In genomic region chr15:28758736-28759135, GRCm38 (mm10) we compare ENCODE assay signal across 18 mouse cellular contexts.
"Had no signal": no experiment of that assay in that cellular context is flagged by ENCODE, and none has a peak within 500 bp of the region (broad histone marks: within the 10 kb centered on the region; RNA-seq: fewer than 3 reads in every experiment).

No protein-coding gene starts in this region.

- H3K36me3 ChIP-seq: lung, embryonic 15.5 days; midbrain, embryonic 12.5 days; neural tube, embryonic 12.5 days; stomach, embryonic 15.5 days had no signal

- H3K4me3 ChIP-seq: lung, embryonic 15.5 days; megakaryocyte, embryonic 14.5 days; midbrain, embryonic 12.5 days; neural tube, embryonic 12.5 days; stomach, embryonic 15.5 days had no signal

- H3K27me3 ChIP-seq: lung, embryonic 15.5 days; megakaryocyte, embryonic 14.5 days; midbrain, embryonic 12.5 days; neural tube, embryonic 12.5 days; stomach, embryonic 15.5 days had no signal

- H3K9ac ChIP-seq: liver, postnatal 0 days; lung, embryonic 15.5 days; midbrain, embryonic 12.5 days; neural tube, embryonic 12.5 days; stomach, embryonic 15.5 days had no signal

- H3K4me1 ChIP-seq: lung, embryonic 15.5 days; megakaryocyte, embryonic 14.5 days; midbrain, embryonic 12.5 days; neural tube, embryonic 12.5 days; stomach, embryonic 15.5 days had no signal

- ATAC-seq: liver, postnatal 0 days; lung, postnatal 0 days; midbrain, embryonic 16.5 days had no signal

- H3K9me3 ChIP-seq: lung, embryonic 15.5 days; midbrain, embryonic 12.5 days; neural tube, embryonic 12.5 days; stomach, embryonic 15.5 days had no signal

- H3K27ac ChIP-seq: lung, embryonic 15.5 days; macrophage; midbrain, embryonic 12.5 days; neural tube, embryonic 12.5 days; stomach, embryonic 15.5 days; stomach, postnatal 0 days had no signal

- DNase-seq: liver, postnatal 0 days; lung, adult 2 months; lung, postnatal 14 days; lung, postnatal 36 days; midbrain, embryonic 14.5 days; right cerebral cortex, postnatal 14 days; thymus, adult 2 months; thymus, postnatal 25 days; thymus, postnatal 4 days had no signal

- H3K4me2 ChIP-seq: lung, embryonic 15.5 days; midbrain, embryonic 12.5 days; neural tube, embryonic 12.5 days; stomach, embryonic 15.5 days had no signal
